Mouse (Mus musculus) intestine, postnatal 0 days (tissue): Measurements from ENCODE around the gene Abi1. TPM values are rescaled to one million over a fixed set of nuclear protein-coding genes. Genes with fewer than 3 reads are reported as not detected.
"Not testable (repeated sequence)": the region's sequence is repeated elsewhere in the genome, so short reads cannot be mapped to it uniquely, and the experiment has no call there.

Experiments used
- ATAC-seq: fragments of 200-750 bp; cut with Nextera tagmentation; 2 replicates; pipeline ENCODE4 v1.8.0; 2017; ENCODE audit warnings: mild to moderate bottlenecking, moderate TSS enrichment, moderate library complexity
- H3K27ac ChIP-seq: fragments of 300-500 bp; sonication (generic); 2 replicates; pipeline ENCODE4 v1.5.1; 2014; ENCODE audit warnings: mild to moderate bottlenecking, low read depth, low read length, moderate library complexity
- H3K27me3 ChIP-seq: fragments of 300-500 bp; sonication (generic); replicated peaks from 2 replicates; pipeline ENCODE4 v1.6.1; 2014; ENCODE audit warnings: low read length, mixed read lengths; ENCODE audit not compliant: control insufficient read depth, insufficient read depth
- H3K36me3 ChIP-seq: fragments of 300-500 bp; sonication (generic); 2 replicates; pipeline ENCODE4 v1.6.1; 2014; ENCODE audit warnings: mild to moderate bottlenecking, moderate library complexity; ENCODE audit not compliant: control insufficient read depth, insufficient read depth
- H3K4me1 ChIP-seq: fragments of 300-500 bp; sonication (generic); replicated peaks from 2 replicates; pipeline ENCODE4 v1.6.1; 2014; ENCODE audit warnings: antibody characterized with exemption, low read length, mixed read lengths; ENCODE audit not compliant: control insufficient read depth, insufficient read depth
- H3K4me2 ChIP-seq: fragments of 300-500 bp; sonication (generic); replicated peaks from 2 replicates; pipeline ENCODE4 v1.6.1; 2014; ENCODE audit warnings: low read depth, mild to moderate bottlenecking, moderate library complexity
- H3K4me3 ChIP-seq: fragments of 300-500 bp; sonication (generic); 2 replicates; pipeline ENCODE4 v1.5.1; 2014; ENCODE audit warnings: low read depth, low read length
- H3K9ac ChIP-seq: fragments of 300-500 bp; sonication (generic); 2 replicates; pipeline ENCODE4 v1.6.1; 2014; ENCODE audit warnings: mild to moderate bottlenecking, low read depth, low read length
- H3K9me3 ChIP-seq: fragments of 300-500 bp; sonication (generic); 2 replicates; pipeline ENCODE4 v1.6.1; 2016; ENCODE audit warnings: mixed run types; ENCODE audit not compliant: control insufficient read depth
- CTCF ChIP-seq: sonication (generic); IDR thresholded peaks from 2 replicates; pipeline ENCODE4 v1.5.1; 2016; ENCODE audit warnings: low read depth, mild to moderate bottlenecking, control low read depth, antibody characterized with exemption, moderate library complexity
- WGBS: fragments of 180-500 bp; shearing (Covaris S2); extraction: QIAGEN DNeasy Blood & Tissue Kit; methylation state at CpG from one replicate; pipeline ENCODE4 v1.1.7; 2014; 5-methylcytosine and 5-hydroxymethylcytosine counted together
- polyA plus RNA-seq: library from polyadenylated mRNA; unstranded; fragments of >200 nt; fragmentation: Nextera tagmentation; extraction: Ambion mirVana; gene quantifications from 2 replicates; pipeline ENCODE4 v1.2.1, GENCODE M21; 2015

The Abi1 gene
- polyA plus RNA-seq, 1 experiment from 2014 or later = 38.1 TPM

DNA sequence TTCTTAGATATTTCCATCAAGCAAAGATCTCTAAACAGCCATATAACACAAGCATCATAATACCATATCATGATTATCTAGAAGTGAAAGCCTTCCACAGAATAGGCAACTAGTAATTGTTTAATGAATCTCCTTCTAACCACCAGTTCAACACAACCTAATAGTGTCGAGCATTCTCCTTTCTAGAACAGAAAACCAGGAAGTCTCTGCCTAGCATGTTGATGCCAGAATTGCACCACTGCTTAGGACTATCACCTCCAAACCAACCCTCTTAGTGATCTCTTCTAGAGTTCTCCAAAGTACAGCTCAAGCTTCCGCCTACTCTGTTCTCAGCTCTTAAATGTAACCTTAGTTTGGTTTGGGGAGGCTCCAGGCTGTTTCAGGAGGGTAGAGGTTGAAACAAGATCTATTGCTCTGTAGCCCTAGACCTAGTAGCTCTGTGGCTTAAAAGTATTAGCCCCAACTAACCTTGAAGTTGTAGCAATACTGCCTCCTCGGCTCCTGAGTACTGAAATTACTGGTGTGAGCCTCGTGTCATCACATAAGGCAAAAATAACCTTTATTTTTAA lies 16.2 kb downstream of the Abi1 start:
- WGBS = 83% methylated on average over 4 of the region's 4 CpGs
- H3K9me3 ChIP-seq = no peaks in the 10 kb centered on the region
- no peak overlapping the region for H3K27ac ChIP-seq
- H3K9ac ChIP-seq = no peak overlapping the region
- H3K4me2 ChIP-seq = no peak overlapping the region
- H3K36me3 ChIP-seq = no peaks in the 10 kb centered on the region
- no peak overlapping the region for H3K4me3 ChIP-seq
- no peaks in the 10 kb centered on the region for H3K27me3 ChIP-seq
- TF ChIP-seq CTCF = no peak
- no peaks in the 10 kb centered on the region for H3K4me1 ChIP-seq
- no peak for ATAC-seq

DNA sequence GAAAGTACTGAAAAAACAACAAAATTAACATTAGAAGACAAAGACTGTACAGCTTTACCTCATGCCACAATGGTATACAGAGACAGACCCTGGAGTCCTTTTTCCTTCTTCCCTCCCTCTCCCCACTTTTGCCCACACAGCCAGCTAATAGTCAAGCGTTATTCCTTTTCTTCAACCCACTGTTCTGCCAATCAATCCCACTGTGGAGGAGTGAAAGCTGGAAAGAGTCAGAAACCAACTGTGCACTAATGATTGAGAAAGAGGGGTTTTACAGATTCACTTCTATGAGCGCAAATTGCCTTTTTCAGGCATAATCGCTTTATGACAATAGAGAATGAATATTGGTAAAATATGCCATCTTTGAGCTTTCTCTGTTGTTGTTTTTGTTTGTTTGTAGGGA lies 17.0 kb downstream of the Abi1 start:
- WGBS = 95% methylated on average over 3 of the region's 3 CpGs
- ATAC-seq = no peak
- TF ChIP-seq CTCF = no peak
- Histone ChIP-seq H3K9me3 (no peaks in the 10 kb centered on the region), H3K4me1 (no peaks in the 10 kb centered on the region), H3K27me3 (no peaks in the 10 kb centered on the region), H3K9ac (no peak overlapping the region), H3K27ac (no peak overlapping the region), H3K4me3 (no peak overlapping the region), H3K36me3 (no peaks in the 10 kb centered on the region), H3K4me2 (no peak overlapping the region)

DNA sequence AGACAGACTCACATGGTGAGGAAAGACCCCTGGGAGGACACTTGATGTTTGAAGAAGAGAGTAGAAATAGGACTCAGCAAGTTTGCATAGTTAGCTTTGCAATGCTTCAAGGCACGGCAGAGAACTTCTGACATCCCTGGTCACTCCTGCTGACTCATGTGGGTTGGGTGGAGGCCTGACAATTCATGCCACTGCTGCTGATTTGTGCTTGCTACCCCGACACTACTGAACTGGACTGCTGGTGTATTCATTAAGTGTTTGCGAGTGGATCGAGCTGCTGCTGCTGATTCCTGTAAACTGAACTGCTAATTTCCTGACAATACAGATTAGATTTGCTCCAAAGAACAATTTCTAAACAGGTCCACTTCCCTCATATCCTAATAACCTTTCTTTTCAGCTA lies 18.3 kb downstream of the Abi1 start:
- H3K36me3 ChIP-seq = no peaks in the 10 kb centered on the region
- H3K9me3 ChIP-seq = no peaks in the 10 kb centered on the region
- H3K4me2 ChIP-seq = no peak overlapping the region
- no peaks in the 10 kb centered on the region for H3K4me1 ChIP-seq
- no peak overlapping the region for H3K9ac ChIP-seq
- ATAC-seq = no peak
- H3K4me3 ChIP-seq = no peak overlapping the region
- WGBS = 44% methylated on average over 4 of the region's 4 CpGs
- no peak overlapping the region for H3K27ac ChIP-seq
- no peak for TF ChIP-seq CTCF
- no peaks in the 10 kb centered on the region for H3K27me3 ChIP-seq

DNA sequence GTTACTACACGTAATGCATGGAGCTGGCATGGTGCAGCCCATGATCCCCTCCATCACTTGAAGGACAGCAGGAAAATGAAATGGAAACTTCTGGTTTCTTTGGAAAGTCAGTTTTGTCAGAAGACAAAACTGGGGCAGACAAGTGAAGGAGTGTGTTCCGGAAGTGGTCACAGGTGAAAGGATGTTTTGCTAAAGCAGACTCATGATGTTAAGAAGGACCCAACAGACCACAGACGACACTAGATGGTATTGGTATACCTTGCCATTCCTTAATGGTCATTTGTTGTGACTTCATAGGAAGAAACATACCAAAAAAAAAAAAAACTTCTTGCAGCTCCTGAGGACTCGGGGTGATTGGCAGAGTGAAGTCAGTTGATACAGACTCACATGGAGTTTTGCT lies 18.7 kb downstream of the Abi1 start:
- WGBS = 92% methylated on average over 4 of the region's 4 CpGs
- no peak overlapping the region for H3K9ac ChIP-seq
- H3K27ac ChIP-seq = no peak overlapping the region
- H3K4me2 ChIP-seq = no peak overlapping the region
- H3K4me1 ChIP-seq = no peaks in the 10 kb centered on the region
- ATAC-seq = no peak
- no peaks in the 10 kb centered on the region for H3K36me3 ChIP-seq
- H3K27me3 ChIP-seq = no peaks in the 10 kb centered on the region
- TF ChIP-seq CTCF = no peak
- no peaks in the 10 kb centered on the region for H3K9me3 ChIP-seq
- H3K4me3 ChIP-seq = no peak overlapping the region

DNA sequence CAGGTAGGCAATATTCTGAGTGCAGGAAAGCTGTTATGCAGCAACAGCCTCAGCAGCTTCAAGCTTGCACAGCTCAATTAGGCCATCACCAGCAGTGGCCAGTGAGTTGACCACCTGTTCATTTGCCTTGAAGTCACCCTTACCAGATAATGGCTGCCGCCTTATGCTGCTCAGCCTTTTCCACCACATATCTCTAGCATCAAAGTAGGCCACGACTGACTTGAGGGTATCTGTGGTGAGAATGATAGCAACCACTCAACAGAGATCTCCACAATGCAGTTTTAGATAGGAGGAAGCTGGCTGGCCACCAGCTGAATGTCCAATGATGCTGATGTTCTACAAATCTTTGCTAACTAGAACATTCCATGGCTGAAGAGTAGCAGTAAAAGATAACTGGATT lies 20.9 kb downstream of the Abi1 start:
- Histone ChIP-seq H3K4me2 (no peak overlapping the region), H3K4me3 (no peak overlapping the region), H3K9me3 (no peaks in the 10 kb centered on the region), H3K27ac (no peak overlapping the region), H3K9ac (no peak overlapping the region), H3K4me1 (0 out of 2 replicates have a peak, but pooled peaks cover 2% of the 10 kb centered on the region), H3K36me3 (no peaks in the 10 kb centered on the region), H3K27me3 (no peaks in the 10 kb centered on the region)
- no peak for ATAC-seq
- TF ChIP-seq CTCF = no peak
- whole genome bisulfite sequencing = 94% methylated on average over 2 of the region's 2 CpGs

DNA sequence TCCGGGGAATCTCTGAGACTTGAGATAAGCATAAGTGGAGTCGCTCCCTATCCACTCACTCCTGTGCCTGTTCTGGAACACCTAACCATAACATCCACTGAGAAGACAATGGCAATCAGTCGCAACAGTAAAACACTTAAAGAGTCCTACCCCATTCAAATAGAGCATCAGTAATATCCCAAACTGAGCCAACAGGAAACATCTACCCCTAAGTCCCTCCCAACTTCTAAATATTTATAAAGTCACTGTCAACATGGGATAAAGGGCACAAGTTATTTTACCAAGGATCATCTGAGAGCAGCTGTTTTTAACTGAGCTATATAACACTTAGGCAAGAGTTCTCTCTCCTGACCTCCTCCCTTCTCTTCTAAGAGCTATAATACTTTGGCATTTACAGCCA lies 23.9 kb downstream of the Abi1 start:
- Histone ChIP-seq H3K36me3 (no peaks in the 10 kb centered on the region), H3K9ac (no peak overlapping the region), H3K4me1 (0 out of 2 replicates have a peak, but pooled peaks cover 2% of the 10 kb centered on the region), H3K9me3 (no peaks in the 10 kb centered on the region), H3K27me3 (no peaks in the 10 kb centered on the region), H3K4me2 (no peak overlapping the region), H3K27ac (no peak overlapping the region), H3K4me3 (no peak overlapping the region)
- no peak for TF ChIP-seq CTCF
- ATAC-seq = no peak
- WGBS = 69% methylated on average over 3 of the region's 3 CpGs

DNA sequence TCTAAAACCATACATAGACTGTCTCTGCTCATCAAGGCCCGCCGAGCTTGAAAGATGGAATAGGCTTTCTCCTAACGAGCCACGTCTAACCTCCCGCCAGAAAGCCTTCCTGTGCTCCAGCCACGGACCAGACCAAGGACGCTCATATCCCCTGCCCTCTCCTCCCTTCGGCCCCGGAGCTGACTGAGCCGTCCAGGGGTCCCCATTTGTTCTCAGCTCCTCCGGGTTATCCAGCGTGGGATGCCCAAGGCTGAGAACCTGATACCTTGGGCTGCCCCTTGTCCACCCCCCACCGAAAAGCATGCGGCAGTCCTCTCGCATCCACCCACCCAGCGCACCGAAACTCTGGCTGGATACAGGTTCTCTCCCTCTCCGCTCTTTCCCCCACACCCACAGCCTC lies 24.7 kb downstream of the Abi1 start:
- no peaks in the 10 kb centered on the region for H3K9me3 ChIP-seq
- no peak overlapping the region for H3K4me3 ChIP-seq
- ATAC-seq = no peak
- WGBS = 52% methylated on average over 18 of the region's 18 CpGs
- H3K27me3 ChIP-seq = no peaks in the 10 kb centered on the region
- TF ChIP-seq CTCF = no peak
- H3K4me1 ChIP-seq = 0 out of 2 replicates have a peak, but pooled peaks cover 2% of the 10 kb centered on the region
- no peak overlapping the region for H3K4me2 ChIP-seq
- H3K27ac ChIP-seq = no peak overlapping the region
- no peak overlapping the region for H3K9ac ChIP-seq
- no peaks in the 10 kb centered on the region for H3K36me3 ChIP-seq

DNA sequence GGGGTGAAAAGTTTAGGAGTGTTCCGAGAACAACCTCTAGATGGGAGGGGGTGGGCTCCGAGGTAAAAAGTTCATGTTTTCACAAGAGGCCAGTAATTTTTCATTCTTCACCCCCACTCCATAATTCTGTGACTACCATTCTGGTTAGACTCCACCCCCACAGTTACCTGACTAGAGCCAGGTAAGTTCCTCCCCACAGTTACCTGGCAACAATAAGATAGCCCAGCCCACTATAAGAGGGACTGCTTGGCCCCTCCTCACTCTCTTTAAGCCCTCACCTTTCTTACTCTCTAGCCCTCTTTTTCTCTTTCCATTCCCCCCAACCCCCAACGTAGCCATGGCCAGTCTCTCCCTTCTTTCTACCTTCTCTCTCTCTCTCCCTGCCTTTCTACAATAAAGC lies 25.1 kb downstream of the Abi1 start:
- not testable (repeated sequence) for H3K27ac ChIP-seq, H3K9ac ChIP-seq, H3K9me3 ChIP-seq, H3K4me2 ChIP-seq, ATAC-seq, H3K4me1 ChIP-seq, H3K27me3 ChIP-seq, H3K36me3 ChIP-seq, H3K4me3 ChIP-seq
- 31% methylated on average over 2 of the region's 3 CpGs for WGBS
